Mouse (Mus musculus): ENCODE measurements around the gene Ikbip.

The Ikbip gene

GRCm38 (mm10) chr10:91082550-91083392, at the start of gene Ikbip, which contains the start of gene Apaf1:
Ikbip (plus strand) TSS chr10:91082940.
Apaf1 (minus strand) TSS chr10:91082770.
- peak; percentile 99 for DNase-seq (ENCODE audit: low read depth, low spot score)

- DNase-seq (ENCODE audit: low read depth, low spot score), result peak; percentile 92
Measured at GRCm38 (mm10) chr10:91033942-91034341, 48.8 kb upstream of the Ikbip start.

- peak; percentile 75 for DNase-seq (ENCODE audit: low read depth, low spot score)
Measured at GRCm38 (mm10) chr10:91049696-91050095, 33.0 kb upstream of the Ikbip start.

- DNase-seq (ENCODE audit: low read depth, low spot score), result no peak
Measured at GRCm38 (mm10) chr10:91051156-91051555, 31.6 kb upstream of the Ikbip start.

- no peak for DNase-seq (ENCODE audit: low read depth, low spot score)
Measured at GRCm38 (mm10) chr10:91052734-91053133, 30.0 kb upstream of the Ikbip start.

GRCm38 (mm10) chr10:91060742-91061141, 22.0 kb upstream of the Ikbip start:
- DNase-seq (ENCODE audit: low read depth, low spot score), result peak; percentile 74

- DNase-seq (ENCODE audit: low read depth, low spot score), result no peak
Measured at GRCm38 (mm10) chr10:91062355-91062754, 20.4 kb upstream of the Ikbip start.

- DNase-seq (ENCODE audit: low read depth, low spot score), result peak; percentile 33
Measured at GRCm38 (mm10) chr10:91071768-91072167, 11.0 kb upstream of the Ikbip start.

- DNase-seq (ENCODE audit: low read depth, low spot score), result peak; percentile 27
Measured at GRCm38 (mm10) chr10:91073345-91073744, 9.4 kb upstream of the Ikbip start.

GRCm38 (mm10) chr10:91076667-91077066, 6.1 kb upstream of the Ikbip start:
- DNase-seq (ENCODE audit: low read depth, low spot score), result no peak

GRCm38 (mm10) chr10:91080540-91080939, 2.2 kb upstream of the Ikbip start:
- no peak for DNase-seq (ENCODE audit: low read depth, low spot score)

GRCm38 (mm10) chr10:91081959-91082507, 707 bp upstream of the Ikbip start:
- peak; percentile 15 for DNase-seq (ENCODE audit: low read depth, low spot score)

GRCm38 (mm10) chr10:91083393-91083927, 720 bp downstream of the Ikbip start:
- DNase-seq (ENCODE audit: low read depth, low spot score), result peak; percentile 30

GRCm38 (mm10) chr10:91092812-91093211, 10.1 kb downstream of the Ikbip start:
- DNase-seq (ENCODE audit: low read depth, low spot score), result peak; percentile 73

GRCm38 (mm10) chr10:91094251-91095104, 11.7 kb downstream of the Ikbip start:
- no peak for DNase-seq (ENCODE audit: low read depth, low spot score)

- DNase-seq (ENCODE audit: low read depth, low spot score), result no peak
Measured at GRCm38 (mm10) chr10:91098056-91098455, 15.3 kb downstream of the Ikbip start.

- DNase-seq (ENCODE audit: low read depth, low spot score), result no peak
Measured at GRCm38 (mm10) chr10:91100101-91100500, 17.4 kb downstream of the Ikbip start.

- no peak for DNase-seq (ENCODE audit: low read depth, low spot score)
Measured at GRCm38 (mm10) chr10:91101936-91102335, 19.2 kb downstream of the Ikbip start.

- no peak for DNase-seq (ENCODE audit: low read depth, low spot score)
Measured at GRCm38 (mm10) chr10:91102799-91103590, 20.3 kb downstream of the Ikbip start.

- DNase-seq (ENCODE audit: low read depth, low spot score), result no peak
Measured at GRCm38 (mm10) chr10:91105981-91106380, 23.2 kb downstream of the Ikbip start.

GRCm38 (mm10) chr10:91109841-91110240, 27.1 kb downstream of the Ikbip start:
- no peak for DNase-seq (ENCODE audit: low read depth, low spot score)

Data from brain, adult 2 months (tissue).